Mouse (Mus musculus) thymus, postnatal 4 days (tissue): ENCODE measurements around the gene 1110025L11Rik.
"Not testable (repeated sequence)": the region's sequence is repeated elsewhere in the genome, so short reads cannot be mapped to it uniquely, and the experiment has no call there.

Experiments used
- DNase-seq: peaks from one replicate; pipeline ENCODE4 v3.0.0; 2021

Gene 1110025L11Rik

GRCm38 (mm10) chr16:89063902-89064301 lies at the start of gene 1110025L11Rik:
1110025L11Rik (minus strand) TSS chr16:89064002.
- not testable (repeated sequence) for DNase-seq

DNA sequence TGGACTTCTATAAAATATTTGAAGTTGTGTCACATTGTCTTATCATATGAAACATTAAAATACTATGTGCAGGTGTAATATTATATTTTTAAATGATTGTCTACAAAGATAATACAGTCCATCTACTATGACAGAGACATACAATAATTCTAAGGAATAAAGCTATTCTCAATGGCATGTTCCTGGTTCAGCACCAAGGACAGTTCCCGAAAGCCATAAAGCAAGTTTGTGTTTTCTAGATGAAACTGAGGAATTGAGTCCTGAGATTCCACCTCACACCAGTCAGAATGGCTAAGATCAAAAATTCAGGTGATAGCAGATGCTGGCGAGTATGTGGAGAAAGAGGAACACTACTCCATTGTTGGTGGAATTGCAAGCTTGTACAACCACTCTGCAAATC lies 7.2 kb upstream of the 1110025L11Rik start:
- DNase-seq: not testable (repeated sequence)

DNA sequence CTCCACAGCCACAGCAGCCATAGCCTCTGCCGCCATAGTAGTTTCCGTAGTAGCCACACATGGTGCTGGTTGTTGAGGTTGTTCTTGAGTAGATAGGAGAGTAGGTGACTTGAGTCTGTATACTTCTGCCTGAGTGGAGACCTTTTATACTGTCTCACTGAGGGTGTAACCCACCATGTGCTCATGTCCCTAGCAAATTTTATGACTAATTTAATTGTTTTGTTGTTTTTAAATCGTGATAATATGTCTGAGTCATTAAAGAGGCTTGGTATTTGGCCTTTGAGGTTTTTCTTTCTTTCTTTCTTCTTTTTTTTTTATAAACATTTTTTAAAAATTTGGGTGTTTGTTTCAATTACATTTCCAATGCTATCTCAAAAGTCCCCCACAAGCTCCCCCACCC lies 16.0 kb downstream of the 1110025L11Rik start, which contains the start of gene Krtap6-5:
TSS of gene Krtap6-5 (minus strand) at position 101 of the 400 bp plus-strand sequence.
- DNase-seq: no peak

GRCm38 (mm10) chr16:89041372-89041771 lies 22.4 kb downstream of the 1110025L11Rik start, which contains the start of gene Gm10228:
Gm10228 (minus strand) TSS chr16:89041472.
- DNase-seq: not testable (repeated sequence)

DNA sequence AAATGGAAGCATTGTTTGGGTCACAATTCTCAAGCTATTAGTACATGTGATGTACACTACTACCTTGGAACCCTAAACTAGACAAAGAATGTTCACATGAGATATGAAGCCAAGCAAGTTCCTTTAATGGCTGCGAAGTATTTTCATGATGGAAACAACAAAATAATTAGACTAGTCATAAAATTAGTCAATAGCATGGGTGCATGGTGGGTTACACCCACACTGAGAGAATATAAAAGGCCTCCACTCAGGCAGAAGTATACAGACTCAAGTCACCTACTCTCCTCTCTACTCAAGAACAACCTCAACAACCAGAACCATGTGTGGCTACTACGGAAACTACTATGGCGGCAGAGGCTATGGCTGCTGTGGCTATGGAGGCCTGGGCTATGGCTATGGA lies 32.4 kb downstream of the 1110025L11Rik start, which contains the start of gene Krtap6-1:
TSS of gene Krtap6-1 (plus strand) at position 301 of the 400 bp plus-strand sequence.
- DNase-seq: not testable (repeated sequence)

- DNase-seq: not testable (repeated sequence)
Measured at GRCm38 (mm10) chr16:89014984-89015383, 48.8 kb downstream of the 1110025L11Rik start, which contains the start of gene Gm10229. Gm10229 (plus strand) TSS chr16:89015284.

GRCm38 (mm10) chr16:89013973-89014372 lies 49.8 kb downstream of the 1110025L11Rik start:
- no peak for DNase-seq
